Mouse (Mus musculus) central nervous system, embryonic 11.5 days (tissue): ENCODE data around the gene Slfn8. TPM values are rescaled to one million over a fixed set of nuclear protein-coding genes. Genes with fewer than 3 reads are reported as not detected.

Source experiments
- polyA plus RNA-seq: library from polyadenylated mRNA; depleted of rRNA; stranded (reverse); fragments of >200 nt; gene quantifications from 2 replicates; pipeline ENCODE4 v1.2.3, GENCODE M21; 2012; rRNA removed

The Slfn8 gene
- polyA plus RNA-seq, result 0.17 and 0.22 TPM in 2 replicates

GRCm38 (mm10) chr11:83020621-83021020 lies at the start of gene Slfn8:
TSS of gene Slfn8 (minus strand) at chr11:83020810.

GRCm38 (mm10) chr11:83064946-83065345 lies 44.3 kb upstream of the Slfn8 start, which contains the start of gene Slfn2:
TSS of gene Slfn2 (plus strand) at chr11:83065112.

DNA sequence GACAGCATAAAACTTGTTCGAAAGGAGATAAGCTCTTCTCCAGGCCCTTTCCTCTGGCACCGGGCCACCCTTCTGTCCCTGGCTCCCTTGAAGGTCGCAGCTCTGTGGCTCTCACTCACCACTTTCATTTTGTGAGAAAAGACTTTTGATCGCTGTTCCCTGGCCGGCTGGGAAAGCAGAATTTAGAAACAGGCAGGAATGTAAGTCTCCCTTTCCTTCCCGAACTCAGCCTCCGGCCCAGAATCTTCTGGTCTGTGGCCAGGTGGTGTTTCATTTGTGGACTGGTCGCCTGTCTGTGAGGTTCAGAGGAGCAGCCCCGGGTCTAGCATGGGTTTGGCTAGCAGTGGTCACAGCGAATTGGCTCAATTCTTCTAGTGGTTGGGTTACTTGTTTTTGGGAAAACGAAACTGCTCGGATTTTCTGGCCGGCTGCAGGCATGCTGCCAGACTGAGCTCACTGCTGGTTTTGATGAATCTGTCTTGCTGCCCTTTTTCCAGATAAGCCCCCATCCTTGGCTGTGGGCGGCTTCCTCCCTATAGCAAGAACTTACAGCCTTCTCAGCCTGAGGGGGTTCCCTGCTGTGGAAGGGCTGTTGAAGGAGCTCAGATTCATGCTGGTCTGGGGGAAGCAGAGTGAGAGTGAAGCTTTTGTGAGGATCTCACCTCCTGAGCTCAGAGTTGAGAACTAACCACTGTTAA lies 29.0 kb downstream of the Slfn8 start, which contains the start of gene Slfn9:
TSS of gene Slfn9 (minus strand) at position 362 of the 698 bp plus-strand sequence.

Other genes starting within 250 kb of the Slfn8 start
- gene Lig3, start 239.7 kb downstream of the Slfn8 start, polyA plus RNA-seq, result 42.7 and 49.0 TPM in 2 replicates
- 6.0 and 7.9 TPM in 2 replicates for gene Rffl, start 149.6 kb downstream of the Slfn8 start, polyA plus RNA-seq
- gene Rad51d, start 130.2 kb downstream of the Slfn8 start, polyA plus RNA-seq, result 12.1 and 12.5 TPM in 2 replicates
- 0.04 TPM in 1 of 2 replicates, not detected in the other for gene Fndc8, start 128.7 kb downstream of the Slfn8 start, polyA plus RNA-seq
- 46.6 and 61.5 TPM in 2 replicates for gene Nle1, start 112.4 kb downstream of the Slfn8 start, polyA plus RNA-seq
- gene Unc45b, start 110.3 kb downstream of the Slfn8 start, polyA plus RNA-seq, result 2.1 and 7.7 TPM in 2 replicates
- gene Slfn5, start 69.5 kb downstream of the Slfn8 start, polyA plus RNA-seq, result 0.71 and 0.74 TPM in 2 replicates
- 6.4 and 8.4 TPM in 2 replicates for gene Slfn9, start 29.0 kb downstream of the Slfn8 start, polyA plus RNA-seq
- gene Slfn2, start 44.3 kb upstream of the Slfn8 start, polyA plus RNA-seq, result 1.1 and 1.7 TPM in 2 replicates
- gene Slfn1, start 96.0 kb upstream of the Slfn8 start, polyA plus RNA-seq, result 0.02 TPM in 1 of 2 replicates, not detected in the other
- 0.02 TPM in 1 of 2 replicates, not detected in the other for gene Slfn4, start 154.4 kb upstream of the Slfn8 start, polyA plus RNA-seq
- gene Slfn3, start 170.5 kb upstream of the Slfn8 start, polyA plus RNA-seq, result 0.60 and 0.61 TPM in 2 replicates